Mouse (Mus musculus): ENCODE measurements around the gene Ptgds.

- no peak for TF ChIP-seq CTCF (IDR thresholded peaks at IDR 0.05)
- no peak for TF ChIP-seq EP300 (IDR thresholded peaks at IDR 0.05; ENCODE audit: insufficient read depth, low read depth, low read length)
- no peak for TF ChIP-seq POLR2A (IDR thresholded peaks at IDR 0.05; ENCODE audit: insufficient read depth, low read depth, low read length)
Measured at GRCm38 (mm10) chr2:25425481-25425880, 44.4 kb downstream of the Ptgds start.
